Mouse (Mus musculus) brain, embryonic 18.5 days (tissue): Measurements from ENCODE around the gene Dxo.

Experiments
- DNase-seq: peaks from one replicate; pipeline ENCODE4 v3.0.0-alpha.2; 2012; ENCODE audit warnings: low read depth, low spot score

The Dxo gene

GRCm38 (mm10) chr17:34881166-34881565 is 44.3 kb downstream of the Dxo start:
- DNase-seq: no peak

- DNase-seq: no peak
These were observed 45.0 kb downstream of the Dxo start, which contains the start of gene Gm20547 for GRCm38 (mm10) chr17:34881683-34882310. TSS of gene Gm20547 (minus strand) at chr17:34882042.

- DNase-seq: no peak
These were observed 46.5 kb downstream of the Dxo start for GRCm38 (mm10) chr17:34883332-34883731.

- no peak for DNase-seq
These were observed 47.9 kb downstream of the Dxo start for GRCm38 (mm10) chr17:34884704-34885103.

- no peak for DNase-seq
These were observed 48.8 kb downstream of the Dxo start for GRCm38 (mm10) chr17:34885615-34886014.

GRCm38 (mm10) chr17:34887942-34888341 is 51.1 kb downstream of the Dxo start:
- no peak for DNase-seq
